Mouse (Mus musculus) heart, embryonic 13.5 days (tissue): ENCODE data around the gene Cyp1a1. TPM values are rescaled to one million over a fixed set of nuclear protein-coding genes. Genes with fewer than 3 reads are reported as not detected.

Experiments
- ATAC-seq: fragments of 200-750 bp; cut with Nextera tagmentation; 2 replicates; pipeline ENCODE4 v1.8.0; 2017; ENCODE audit warnings: moderate TSS enrichment; ENCODE audit not compliant: insufficient number of reproducible peaks, low FRiP score, low TSS enrichment; ENCODE audit errors: extremely low read depth
- H3K27ac ChIP-seq: fragments of 300-500 bp; sonication (generic); replicated peaks from 2 replicates; pipeline ENCODE4 v1.5.1; 2015; ENCODE audit warnings: moderate library complexity, mild to moderate bottlenecking, inconsistent platforms
- H3K27me3 ChIP-seq: fragments of 300-500 bp; sonication (generic); replicated peaks from 2 replicates; pipeline ENCODE4 v1.6.1; 2015; ENCODE audit warnings: mild to moderate bottlenecking, inconsistent platforms
- H3K36me3 ChIP-seq: fragments of 300-500 bp; sonication (generic); 2 replicates; pipeline ENCODE4 v1.6.1; 2015; ENCODE audit warnings: mild to moderate bottlenecking, inconsistent platforms
- H3K4me1 ChIP-seq: fragments of 300-500 bp; sonication (generic); 2 replicates; pipeline ENCODE4 v1.6.1; 2015; ENCODE audit warnings: inconsistent platforms
- H3K4me2 ChIP-seq: fragments of 300-500 bp; sonication (generic); 2 replicates; pipeline ENCODE4 v1.6.1; 2015; ENCODE audit warnings: inconsistent platforms, mild to moderate bottlenecking, moderate library complexity
- H3K4me3 ChIP-seq: fragments of 300-500 bp; sonication (generic); 2 replicates; pipeline ENCODE4 v1.5.1; 2015; ENCODE audit warnings: moderate library complexity, mild to moderate bottlenecking, inconsistent platforms
- H3K9ac ChIP-seq: fragments of 300-500 bp; sonication (generic); 2 replicates; pipeline ENCODE4 v1.6.1; 2015; ENCODE audit warnings: inconsistent platforms, mild to moderate bottlenecking, moderate library complexity
- H3K9me3 ChIP-seq: fragments of 300-500 bp; sonication (generic); 2 replicates; pipeline ENCODE4 v1.6.1; 2016; ENCODE audit warnings: inconsistent platforms
- WGBS: fragments of 180-500 bp; shearing (Covaris S2); methylation state at CpG from one replicate; pipeline ENCODE4 v1.1.7; 2015; ENCODE audit warnings: mixed read lengths; 5-methylcytosine and 5-hydroxymethylcytosine counted together
- polyA plus RNA-seq: library from polyadenylated mRNA; unstranded; fragments of >200 nt; fragmentation: Nextera tagmentation; extraction: Ambion mirVana; gene quantifications from 2 replicates; pipeline ENCODE4 v1.2.1, GENCODE M21; 2015

Gene Cyp1a1
- polyA plus RNA-seq, 1 experiment from 2014 or later = not detected

- no peak overlapping the region for H3K27ac ChIP-seq
- peaks cover 40% of the 10 kb centered on the region for H3K4me1 ChIP-seq
- no peak overlapping the region for H3K9ac ChIP-seq
- WGBS = 70% methylated on average over 12 of the region's 12 CpGs
- no peaks in the 10 kb centered on the region for H3K27me3 ChIP-seq
- no peak overlapping the region for H3K4me2 ChIP-seq
- H3K4me3 ChIP-seq = no peak overlapping the region
- H3K9me3 ChIP-seq = no peaks in the 10 kb centered on the region
- H3K36me3 ChIP-seq = peaks cover 11% of the 10 kb centered on the region
- ATAC-seq = no peak
Observed at GRCm38 (mm10) chr9:57646551-57647103, 41.1 kb upstream of the Cyp1a1 start.

- peaks cover 4% of the 10 kb centered on the region; the same call in 1 of the 2 replicates for H3K27me3 ChIP-seq
- H3K9me3 ChIP-seq = no peaks in the 10 kb centered on the region
- H3K4me1 ChIP-seq = peaks cover 31% of the 10 kb centered on the region
- H3K36me3 ChIP-seq = 0 out of 2 replicates have a peak, but pooled peaks cover 4% of the 10 kb centered on the region
- WGBS = 56% methylated on average over 4 of the region's 4 CpGs
- no peak overlapping the region for H3K4me2 ChIP-seq
- no peak overlapping the region for H3K4me3 ChIP-seq
- no peak for ATAC-seq
- H3K27ac ChIP-seq = no peak overlapping the region
- H3K9ac ChIP-seq = no peak overlapping the region
Observed at GRCm38 (mm10) chr9:57647286-57648108, 40.2 kb upstream of the Cyp1a1 start.

GRCm38 (mm10) chr9:57650130-57650785, 37.5 kb upstream of the Cyp1a1 start:
- Histone ChIP-seq H3K9me3 (no peaks in the 10 kb centered on the region), H3K4me1 (peaks cover 10% of the 10 kb centered on the region; the same call in 1 of the 2 replicates), H3K27ac (no peak overlapping the region), H3K4me3 (no peak overlapping the region), H3K27me3 (peaks cover 31% of the 10 kb centered on the region), H3K4me2 (no peak overlapping the region), H3K9ac (0 out of 2 replicates have a peak overlapping the region, but pooled peaks have one; percentile 33), H3K36me3 (no peaks in the 10 kb centered on the region)
- no peak for ATAC-seq
- 78% methylated on average over 6 of the region's 6 CpGs for WGBS

- no peak overlapping the region for H3K4me3 ChIP-seq
- no peak overlapping the region for H3K4me2 ChIP-seq
- ATAC-seq = no peak
- H3K36me3 ChIP-seq = no peaks in the 10 kb centered on the region
- no peak overlapping the region for H3K27ac ChIP-seq
- no peaks in the 10 kb centered on the region for H3K9me3 ChIP-seq
- 24% methylated on average over 6 of the region's 6 CpGs for WGBS
- H3K27me3 ChIP-seq = peaks cover 32% of the 10 kb centered on the region
- peaks cover 8% of the 10 kb centered on the region for H3K4me1 ChIP-seq
- H3K9ac ChIP-seq = 0 out of 2 replicates have a peak overlapping the region, but pooled peaks have one; percentile 33
Observed at GRCm38 (mm10) chr9:57650786-57651311, 36.9 kb upstream of the Cyp1a1 start.

GRCm38 (mm10) chr9:57652351-57652750, 35.4 kb upstream of the Cyp1a1 start:
- WGBS = 77% methylated on average over 9 of the region's 9 CpGs
- Histone ChIP-seq H3K27me3 (peaks cover 32% of the 10 kb centered on the region), H3K4me1 (peaks cover 10% of the 10 kb centered on the region), H3K9ac (no peak overlapping the region), H3K4me3 (no peak overlapping the region), H3K9me3 (no peaks in the 10 kb centered on the region), H3K4me2 (no peak overlapping the region), H3K27ac (no peak overlapping the region), H3K36me3 (no peaks in the 10 kb centered on the region)
- no peak for ATAC-seq

GRCm38 (mm10) chr9:57652855-57653254, 34.9 kb upstream of the Cyp1a1 start:
- peaks cover 10% of the 10 kb centered on the region for H3K4me1 ChIP-seq
- H3K27me3 ChIP-seq = peaks cover 32% of the 10 kb centered on the region
- no peak for ATAC-seq
- WGBS = 57% methylated on average over 3 of the region's 3 CpGs
- no peak overlapping the region for H3K4me2 ChIP-seq
- H3K4me3 ChIP-seq = no peak overlapping the region
- no peaks in the 10 kb centered on the region for H3K9me3 ChIP-seq
- H3K27ac ChIP-seq = no peak overlapping the region
- H3K9ac ChIP-seq = peak overlapping the region; percentile 37; the same call in 1 of the 2 replicates
- no peaks in the 10 kb centered on the region for H3K36me3 ChIP-seq

GRCm38 (mm10) chr9:57653283-57653682, 34.4 kb upstream of the Cyp1a1 start, which contains the start of gene Csk:
Gene Csk (minus strand): TSS chr9:57653631.
- Histone ChIP-seq H3K4me1 (peaks cover 10% of the 10 kb centered on the region), H3K4me2 (no peak within 1 kb of the TSS), H3K27ac (no peak within 1 kb of the TSS), H3K4me3 (no peak within 1 kb of the TSS), H3K27me3 (peaks cover 32% of the 10 kb centered on the region), H3K9ac (peak within 1 kb of the TSS; percentile 37; the same call in 1 of the 2 replicates), H3K9me3 (no peaks in the 10 kb centered on the region), H3K36me3 (no peaks in the 10 kb centered on the region)
- 59% methylated on average over 5 of the region's 5 CpGs for WGBS
- no peak for ATAC-seq

- Histone ChIP-seq H3K4me3 (no peak overlapping the region), H3K9me3 (no peaks in the 10 kb centered on the region), H3K4me2 (no peak overlapping the region), H3K9ac (no peak overlapping the region), H3K36me3 (no peaks in the 10 kb centered on the region), H3K27me3 (peaks cover 32% of the 10 kb centered on the region), H3K27ac (no peak overlapping the region), H3K4me1 (peaks cover 10% of the 10 kb centered on the region)
- ATAC-seq = no peak
- WGBS = 91% methylated on average over 1 of the region's 1 CpGs
Observed at GRCm38 (mm10) chr9:57654966-57655365, 32.8 kb upstream of the Cyp1a1 start.

GRCm38 (mm10) chr9:57655749-57656148, 32.0 kb upstream of the Cyp1a1 start:
- Histone ChIP-seq H3K9ac (peak overlapping the region; percentile 77), H3K4me3 (peak overlapping the region; percentile 30), H3K9me3 (no peaks in the 10 kb centered on the region), H3K4me1 (peaks cover 8% of the 10 kb centered on the region), H3K27ac (no peak overlapping the region), H3K4me2 (peak overlapping the region; percentile 66), H3K27me3 (peaks cover 32% of the 10 kb centered on the region), H3K36me3 (no peaks in the 10 kb centered on the region)
- 3% methylated on average over 11 of the region's 11 CpGs for whole genome bisulfite sequencing
- peak; percentile 81; the same call in 1 of the 2 replicates for ATAC-seq

GRCm38 (mm10) chr9:57656631-57657350, 30.9 kb upstream of the Cyp1a1 start:
- Histone ChIP-seq H3K4me1 (peaks cover 4% of the 10 kb centered on the region), H3K27me3 (peaks cover 32% of the 10 kb centered on the region), H3K27ac (no peak overlapping the region), H3K4me2 (no peak overlapping the region), H3K36me3 (no peaks in the 10 kb centered on the region), H3K9me3 (no peaks in the 10 kb centered on the region), H3K9ac (no peak overlapping the region), H3K4me3 (no peak overlapping the region)
- no peak for ATAC-seq
- 74% methylated on average over 19 of the region's 19 CpGs for WGBS
